Mouse (Mus musculus): ENCODE results near the gene Nrtn. TPM values are rescaled to one million over a fixed set of nuclear protein-coding genes. Genes with fewer than 3 reads are reported as not detected.

Nrtn gene
- 19.2 and 27.1 TPM in 2 replicates for polyA plus RNA-seq (2012; rRNA removed)

DNA sequence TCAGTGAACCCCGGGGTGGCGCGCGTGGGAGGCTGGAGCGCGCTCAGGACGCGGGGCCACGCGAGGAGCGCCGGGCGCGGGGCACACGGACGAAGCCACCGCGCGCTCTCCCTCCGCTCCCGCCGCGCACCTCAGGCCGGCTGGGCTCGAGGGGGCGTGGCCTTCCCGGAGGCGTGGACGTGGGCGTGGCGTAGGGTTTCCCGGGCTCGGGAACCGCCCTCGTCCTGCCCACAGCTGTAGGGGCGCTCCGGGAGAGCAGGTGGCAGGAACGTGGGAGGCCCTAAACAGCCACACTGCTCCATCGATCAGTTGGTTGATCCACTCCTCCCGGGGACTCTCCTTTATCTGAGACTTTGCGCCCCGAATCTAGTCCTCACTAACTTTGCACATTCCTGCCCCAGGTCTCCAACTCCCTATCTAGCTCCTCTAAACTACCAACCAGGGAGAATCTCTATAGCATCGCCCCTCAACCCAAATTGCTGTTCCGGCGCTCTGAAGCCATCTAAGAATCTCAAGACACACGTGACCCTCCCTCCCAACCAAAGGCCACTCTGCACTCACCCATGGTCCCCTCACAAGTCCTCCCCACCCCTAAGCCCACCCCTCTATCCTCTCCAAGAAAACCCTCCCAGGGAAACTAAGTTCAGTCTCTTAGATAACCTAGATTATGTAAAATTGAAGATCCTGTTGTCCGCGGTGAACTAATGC, at the start of gene Nrtn:
Nrtn (minus strand) TSS at position 115 of the 708 bp plus-strand sequence.
- WGBS = under 1% methylated on average over 47 of the region's 48 CpGs
- H3K4me1 ChIP-seq (ENCODE audit: control insufficient read depth, insufficient read depth, low read length) = peaks cover 11% of the 10 kb centered on the region; the same call in 1 of the 2 replicates
- no peaks in the 10 kb centered on the region for H3K27me3 ChIP-seq (replicated peaks; ENCODE audit: control insufficient read depth, insufficient read depth, low read length)
- H3K4me3 ChIP-seq (ENCODE audit: insufficient read depth, low read depth, low read length) = peak within 1 kb of the TSS; percentile 56
- TF ChIP-seq POLR2A (IDR thresholded peaks at IDR 0.05; ENCODE audit: low read depth, low read length) (no peak), CTCF (conservative IDR thresholded peaks at IDR 0.05; ENCODE audit: insufficient read depth, insufficient read length, low read depth, low read length) (no peak)
- H3K27ac ChIP-seq (ENCODE audit: insufficient read depth, low read depth, low read length) = no peak within 1 kb of the TSS
- DNase-seq = peak; percentile 94
- no peaks in the 10 kb centered on the region for H3K36me3 ChIP-seq (ENCODE audit: control insufficient read depth, insufficient read depth, low read length)

DNA sequence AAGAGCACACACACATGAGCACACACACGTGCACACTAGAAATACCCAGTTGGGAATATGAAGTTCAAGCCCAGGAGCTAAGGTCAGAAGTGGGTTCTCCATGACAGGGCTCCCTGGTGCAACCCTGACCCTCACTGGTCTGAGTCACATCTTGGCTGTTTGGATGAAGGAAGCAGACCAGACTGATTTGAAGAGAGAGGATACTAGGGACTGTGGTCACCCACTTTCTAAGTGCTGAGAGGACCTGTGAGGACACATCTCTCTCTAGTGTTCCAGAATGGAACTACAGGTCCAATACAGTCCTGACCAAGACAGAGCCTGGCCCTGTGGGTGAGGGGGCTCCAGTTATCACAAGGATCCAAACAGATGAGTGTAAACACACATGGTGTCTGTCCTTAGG, 48.5 kb upstream of the Nrtn start:
- H3K27me3 ChIP-seq (replicated peaks; ENCODE audit: control insufficient read depth, insufficient read depth, low read length) = no peaks in the 10 kb centered on the region
- H3K4me1 ChIP-seq (ENCODE audit: control insufficient read depth, insufficient read depth, low read length) = 0 out of 2 replicates have a peak, but pooled peaks cover 7% of the 10 kb centered on the region
- WGBS = 86% methylated on average over 1 of the region's 1 CpGs
- no peak for TF ChIP-seq CTCF (conservative IDR thresholded peaks at IDR 0.05; ENCODE audit: insufficient read depth, insufficient read length, low read depth, low read length)
- no peak for TF ChIP-seq POLR2A (IDR thresholded peaks at IDR 0.05; ENCODE audit: low read depth, low read length)
- DNase-seq = no peak
- H3K4me3 ChIP-seq (ENCODE audit: insufficient read depth, low read depth, low read length) = no peak overlapping the region
- H3K36me3 ChIP-seq (ENCODE audit: control insufficient read depth, insufficient read depth, low read length) = no peaks in the 10 kb centered on the region
- H3K27ac ChIP-seq (ENCODE audit: insufficient read depth, low read depth, low read length) = no peak overlapping the region

DNA sequence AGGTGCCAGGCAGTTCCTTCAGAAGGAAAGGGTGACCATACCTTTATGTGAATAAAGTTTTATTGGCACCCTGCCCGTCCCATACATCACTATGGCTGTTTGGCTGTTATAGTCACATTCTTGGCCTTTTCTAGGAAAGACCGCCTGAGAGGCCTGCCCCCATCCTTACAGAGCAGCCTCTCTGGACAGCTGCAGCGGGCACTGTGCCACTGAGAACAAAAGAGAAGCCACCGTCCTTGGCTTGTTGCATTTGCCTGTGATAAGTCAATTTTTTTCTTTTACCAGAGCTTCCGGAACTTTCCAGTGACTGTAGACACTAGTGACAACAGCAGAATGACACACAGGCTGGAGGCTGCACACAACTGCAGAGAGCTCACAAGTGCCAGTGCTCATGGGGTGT, 47.6 kb upstream of the Nrtn start:
- Histone ChIP-seq H3K4me1 (ENCODE audit: control insufficient read depth, insufficient read depth, low read length) (no peaks in the 10 kb centered on the region), H3K4me3 (ENCODE audit: insufficient read depth, low read depth, low read length) (no peak overlapping the region), H3K27ac (ENCODE audit: insufficient read depth, low read depth, low read length) (no peak overlapping the region), H3K27me3 (replicated peaks; ENCODE audit: control insufficient read depth, insufficient read depth, low read length) (no peaks in the 10 kb centered on the region), H3K36me3 (ENCODE audit: control insufficient read depth, insufficient read depth, low read length) (no peaks in the 10 kb centered on the region)
- WGBS = 80% methylated on average over 5 of the region's 5 CpGs
- no peak for TF ChIP-seq POLR2A (IDR thresholded peaks at IDR 0.05; ENCODE audit: low read depth, low read length)
- no peak for TF ChIP-seq CTCF (conservative IDR thresholded peaks at IDR 0.05; ENCODE audit: insufficient read depth, insufficient read length, low read depth, low read length)
- no peak for DNase-seq

DNA sequence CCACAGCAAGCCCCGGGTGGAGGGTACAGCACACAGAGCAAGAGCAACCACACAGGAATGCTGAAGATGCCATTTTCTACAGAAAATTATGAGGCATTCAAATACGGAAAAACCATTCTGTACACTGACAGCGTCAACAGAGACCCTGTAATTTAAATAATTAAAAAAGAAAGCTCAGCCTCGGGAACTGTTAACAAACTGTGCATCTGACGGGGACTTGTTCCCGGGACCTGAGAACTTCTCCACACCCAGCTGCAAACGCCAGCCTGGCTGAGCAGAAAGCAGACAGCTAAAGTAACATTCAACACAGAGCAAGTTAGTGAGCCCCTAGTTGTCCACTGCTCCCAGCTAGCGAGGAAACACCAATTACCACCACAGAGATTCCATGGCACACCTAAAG, 44.7 kb upstream of the Nrtn start:
- H3K4me3 ChIP-seq (ENCODE audit: insufficient read depth, low read depth, low read length) = no peak overlapping the region

DNA sequence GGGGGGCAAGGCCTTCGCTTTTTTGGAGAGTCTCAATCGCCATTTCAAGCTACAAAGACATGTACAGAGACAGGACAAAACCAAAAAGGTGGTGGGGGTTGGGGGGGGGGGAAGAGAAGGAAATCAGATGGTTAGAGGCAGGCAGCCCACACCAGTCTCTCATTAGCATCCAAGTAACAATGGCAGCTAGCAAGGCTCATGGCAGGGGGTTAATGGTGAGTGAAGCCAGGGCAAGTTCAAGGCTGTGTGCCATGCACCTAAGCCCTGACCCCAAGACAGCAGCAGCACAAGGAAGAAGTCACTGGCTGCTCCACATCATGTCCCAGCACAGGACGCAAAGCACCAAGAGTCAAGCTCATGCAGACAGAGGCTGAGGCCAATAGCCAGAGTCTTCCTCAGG, 41.9 kb upstream of the Nrtn start:
- Histone ChIP-seq H3K4me3 (ENCODE audit: insufficient read depth, low read depth, low read length) (no peak overlapping the region), H3K27ac (ENCODE audit: insufficient read depth, low read depth, low read length) (no peak overlapping the region), H3K27me3 (replicated peaks; ENCODE audit: control insufficient read depth, insufficient read depth, low read length) (no peaks in the 10 kb centered on the region), H3K36me3 (ENCODE audit: control insufficient read depth, insufficient read depth, low read length) (no peaks in the 10 kb centered on the region), H3K4me1 (ENCODE audit: control insufficient read depth, insufficient read depth, low read length) (no peaks in the 10 kb centered on the region)
- no peak for TF ChIP-seq CTCF (conservative IDR thresholded peaks at IDR 0.05; ENCODE audit: insufficient read depth, insufficient read length, low read depth, low read length)
- TF ChIP-seq POLR2A (IDR thresholded peaks at IDR 0.05; ENCODE audit: low read depth, low read length) = no peak
- no peak for DNase-seq
- 91% methylated on average over 3 of the region's 3 CpGs for WGBS

More for the DNA sequence above, 44.7 kb upstream of the Nrtn start:
- Histone ChIP-seq H3K4me1 (ENCODE audit: control insufficient read depth, insufficient read depth, low read length) (no peaks in the 10 kb centered on the region), H3K27me3 (replicated peaks; ENCODE audit: control insufficient read depth, insufficient read depth, low read length) (no peaks in the 10 kb centered on the region), H3K36me3 (ENCODE audit: control insufficient read depth, insufficient read depth, low read length) (no peaks in the 10 kb centered on the region), H3K27ac (ENCODE audit: insufficient read depth, low read depth, low read length) (no peak overlapping the region)
- 88% methylated on average over 8 of the region's 8 CpGs for WGBS
- TF ChIP-seq POLR2A (IDR thresholded peaks at IDR 0.05; ENCODE audit: low read depth, low read length) (no peak), CTCF (conservative IDR thresholded peaks at IDR 0.05; ENCODE audit: insufficient read depth, insufficient read length, low read depth, low read length) (no peak)
- DNase-seq = no peak

DNA sequence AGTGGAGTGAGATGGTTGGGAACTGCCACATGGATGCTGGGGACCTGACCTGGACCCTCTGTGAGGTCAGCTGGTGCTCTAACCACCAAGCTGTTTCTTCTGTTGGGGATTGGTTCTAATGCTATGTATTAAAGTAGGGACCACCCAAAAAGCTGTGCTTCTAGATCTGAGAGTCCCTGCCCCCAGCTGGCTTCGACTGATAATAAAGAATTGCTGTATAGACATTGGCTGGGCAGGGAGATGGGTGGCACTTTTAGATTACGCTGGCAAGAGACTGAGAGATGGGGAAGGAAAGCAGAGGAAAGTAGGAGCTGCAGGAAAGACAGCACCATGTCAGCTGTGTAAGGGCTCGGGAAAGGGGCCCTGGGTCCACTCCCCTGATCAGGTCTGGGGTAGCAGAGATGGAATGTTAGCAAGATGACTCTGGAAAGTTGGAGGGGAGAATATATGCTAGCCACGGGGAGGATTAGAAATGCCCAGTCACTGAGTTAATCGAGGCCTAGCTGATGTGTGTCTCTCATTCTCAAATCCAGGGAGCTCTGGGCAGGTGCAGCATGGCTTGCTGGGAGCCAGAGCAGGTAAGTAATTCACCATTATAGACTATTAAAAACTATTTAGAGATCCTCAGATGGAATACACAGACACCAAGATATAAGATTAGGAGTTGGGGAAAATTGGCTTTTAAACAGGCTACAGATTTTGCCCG, 36.4 kb upstream of the Nrtn start:
- Histone ChIP-seq H3K27me3 (replicated peaks; ENCODE audit: control insufficient read depth, insufficient read depth, low read length) (no peaks in the 10 kb centered on the region), H3K36me3 (ENCODE audit: control insufficient read depth, insufficient read depth, low read length) (no peaks in the 10 kb centered on the region), H3K4me1 (ENCODE audit: control insufficient read depth, insufficient read depth, low read length) (no peaks in the 10 kb centered on the region), H3K27ac (ENCODE audit: insufficient read depth, low read depth, low read length) (no peak overlapping the region), H3K4me3 (ENCODE audit: insufficient read depth, low read depth, low read length) (no peak overlapping the region)
- 83% methylated on average over 6 of the region's 6 CpGs for WGBS
- no peak for DNase-seq
- TF ChIP-seq POLR2A (IDR thresholded peaks at IDR 0.05; ENCODE audit: low read depth, low read length) (no peak), CTCF (conservative IDR thresholded peaks at IDR 0.05; ENCODE audit: insufficient read depth, insufficient read length, low read depth, low read length) (no peak)

DNA sequence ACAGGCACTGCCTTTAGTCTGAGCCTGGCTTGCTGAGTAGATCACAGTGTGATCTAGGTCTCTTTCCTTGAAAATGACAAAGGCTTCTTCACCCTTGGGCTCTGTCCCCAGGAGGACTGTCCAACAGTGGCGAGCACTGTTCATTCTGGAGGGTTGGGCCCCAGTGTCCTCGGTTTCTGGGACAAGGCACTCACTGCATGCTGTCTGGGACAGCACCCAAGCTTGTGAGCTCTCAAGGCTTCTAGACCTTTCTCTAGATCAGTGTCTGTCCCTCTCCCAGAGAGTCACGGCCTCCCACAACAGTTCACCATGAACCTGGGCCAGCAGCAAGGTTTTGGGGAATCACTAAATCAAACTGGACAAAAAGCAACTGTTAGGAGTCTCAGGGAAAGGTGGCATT, 35.3 kb upstream of the Nrtn start:
- no peak overlapping the region for H3K4me3 ChIP-seq (ENCODE audit: insufficient read depth, low read depth, low read length)
- H3K27me3 ChIP-seq (replicated peaks; ENCODE audit: control insufficient read depth, insufficient read depth, low read length) = no peaks in the 10 kb centered on the region
- H3K36me3 ChIP-seq (ENCODE audit: control insufficient read depth, insufficient read depth, low read length) = no peaks in the 10 kb centered on the region
- DNase-seq = no peak
- H3K27ac ChIP-seq (ENCODE audit: insufficient read depth, low read depth, low read length) = no peak overlapping the region
- H3K4me1 ChIP-seq (ENCODE audit: control insufficient read depth, insufficient read depth, low read length) = no peaks in the 10 kb centered on the region
- WGBS = 82% methylated on average over 3 of the region's 3 CpGs
- no peak for TF ChIP-seq CTCF (conservative IDR thresholded peaks at IDR 0.05; ENCODE audit: insufficient read depth, insufficient read length, low read depth, low read length)
- TF ChIP-seq POLR2A (IDR thresholded peaks at IDR 0.05; ENCODE audit: low read depth, low read length) = no peak

All from kidney, adult 2 months (tissue).